Comparison of ENCODE assay signal across 7 mouse cellular contexts in the genomic region with DNA sequence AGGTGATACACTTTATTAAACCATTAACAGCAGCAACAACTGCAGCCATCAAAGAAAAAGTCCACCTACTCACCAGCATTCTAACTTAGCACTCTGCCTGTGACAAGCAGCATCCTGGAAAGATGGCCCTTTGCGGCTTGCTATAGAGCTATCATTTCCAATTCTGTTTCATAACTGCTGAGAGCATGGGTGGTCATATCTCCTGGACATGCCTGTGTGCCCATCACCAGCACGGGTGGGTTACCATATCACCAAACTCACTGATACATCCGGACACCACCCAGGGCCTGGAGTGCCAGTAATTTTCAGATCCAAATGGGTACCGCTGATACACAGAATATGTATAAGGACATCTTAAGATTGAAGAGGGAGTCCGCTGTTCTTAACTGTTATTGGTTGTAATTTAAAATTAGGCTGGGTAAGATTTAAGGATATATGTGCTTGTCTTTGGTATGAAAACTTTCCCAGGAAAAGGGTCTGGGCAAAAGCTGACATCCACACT. TPM values are rescaled to one million over a fixed set of nuclear protein-coding genes. Genes with fewer than 3 reads are reported as not detected.
DNase-seq lines count a peak whose midpoint lies in the region; ATAC-seq and TF ChIP-seq lines count a peak whose summit lies in the region.

No protein-coding gene starts in this region.

- H3K9me3 ChIP-seq in embryonic facial prominence, embryonic 15.5 days (replicated peaks): no peaks in the 10 kb centered on the region
- H3K9me3 ChIP-seq in intestine, embryonic 15.5 days: no peaks in the 10 kb centered on the region
- no peaks in the 10 kb centered on the region for H3K9me3 ChIP-seq in neural tube, embryonic 14.5 days (ENCODE audit: control insufficient read depth, low read length)

- H3K4me3 ChIP-seq in lung, adult 2 months (replicated peaks; ENCODE audit: extremely low read depth, low read depth, low read length): peak overlapping the region; percentile 58
- peak overlapping the region; percentile 44 for H3K4me3 ChIP-seq in embryonic facial prominence, embryonic 15.5 days (replicated peaks)
- peak overlapping the region; percentile 26 for H3K4me3 ChIP-seq in intestine, embryonic 15.5 days (replicated peaks)
- H3K4me3 ChIP-seq in neural tube, embryonic 14.5 days (ENCODE audit: low read depth, low read length): peak overlapping the region; percentile 59

- no peak overlapping the region for H3K27ac ChIP-seq in embryonic facial prominence, embryonic 15.5 days (replicated peaks)
- no peak overlapping the region for H3K27ac ChIP-seq in intestine, embryonic 15.5 days
- H3K27ac ChIP-seq in neural tube, embryonic 14.5 days (ENCODE audit: low read depth, low read length): peak overlapping the region; percentile 94; the same call in 1 of the 2 replicates

- peak overlapping the region; percentile 58 for H3K4me2 ChIP-seq in embryonic facial prominence, embryonic 15.5 days (replicated peaks)
- peak overlapping the region; percentile 59 for H3K4me2 ChIP-seq in intestine, embryonic 15.5 days (replicated peaks)
- H3K4me2 ChIP-seq in neural tube, embryonic 14.5 days (ENCODE audit: low read depth, low read length): peak overlapping the region; percentile 61

- no peak for ATAC-seq in embryonic facial prominence, embryonic 15.5 days (ENCODE audit: insufficient number of reproducible peaks, low FRiP score, low TSS enrichment, low read depth)
- no peak for ATAC-seq in intestine, embryonic 15.5 days
- ATAC-seq in neural tube, embryonic 14.5 days (ENCODE audit: low read depth): no peak
- no peak for ATAC-seq in monocyte, adult 5-6 weeks (replicated peaks; ENCODE audit: insufficient number of reproducible peaks, low FRiP score, low TSS enrichment, poor library complexity, severe bottlenecking)

- H3K4me1 ChIP-seq in lung, adult 2 months (ENCODE audit: control insufficient read depth, insufficient read depth, low read length): peaks cover 2% of the 10 kb centered on the region; the same call in 1 of the 2 replicates
- H3K4me1 ChIP-seq in embryonic facial prominence, embryonic 15.5 days: peaks cover 9% of the 10 kb centered on the region; the same call in 1 of the 2 replicates
- H3K4me1 ChIP-seq in intestine, embryonic 15.5 days (replicated peaks): no peaks in the 10 kb centered on the region
- 0 out of 2 replicates have a peak, but pooled peaks cover 5% of the 10 kb centered on the region for H3K4me1 ChIP-seq in neural tube, embryonic 14.5 days (ENCODE audit: control insufficient read depth, insufficient read depth, low read length)

- TF ChIP-seq POLR2A in lung, adult 2 months (IDR thresholded peaks at IDR 0.05; ENCODE audit: borderline replicate concordance, extremely low read depth, low read depth, low read length): no peak

- 84% methylated on average over 5 of the region's 5 CpGs for WGBS in lung, adult 2 months
- 87% methylated on average over 5 of the region's 5 CpGs for WGBS in embryonic facial prominence, embryonic 15.5 days
- 74% methylated on average over 5 of the region's 5 CpGs for WGBS in intestine, embryonic 15.5 days
- 65% methylated on average over 5 of the region's 5 CpGs for WGBS in neural tube, embryonic 14.5 days

- no peaks in the 10 kb centered on the region for H3K36me3 ChIP-seq in embryonic facial prominence, embryonic 15.5 days
- H3K36me3 ChIP-seq in intestine, embryonic 15.5 days: no peaks in the 10 kb centered on the region
- H3K36me3 ChIP-seq in neural tube, embryonic 14.5 days (ENCODE audit: control insufficient read depth, insufficient read depth, low read length): no peaks in the 10 kb centered on the region

- H3K9ac ChIP-seq in embryonic facial prominence, embryonic 15.5 days: no peak overlapping the region
- H3K9ac ChIP-seq in intestine, embryonic 15.5 days: no peak overlapping the region
- H3K9ac ChIP-seq in neural tube, embryonic 14.5 days (replicated peaks; ENCODE audit: low read depth, low read length): peak overlapping the region; percentile 78

- DNase-seq in lung, adult 2 months: no peak
- DNase-seq in lung, postnatal 36 days: no peak
- no peak for DNase-seq in natural killer cell, adult 2 months (ENCODE audit: low spot score in 2 of 2)

- H3K27me3 ChIP-seq in embryonic facial prominence, embryonic 15.5 days: no peaks in the 10 kb centered on the region
- no peaks in the 10 kb centered on the region for H3K27me3 ChIP-seq in intestine, embryonic 15.5 days (replicated peaks)
- H3K27me3 ChIP-seq in neural tube, embryonic 14.5 days (ENCODE audit: control insufficient read depth, insufficient read depth, low read length): no peaks in the 10 kb centered on the region

- TF ChIP-seq CTCF in lung, adult 2 months (IDR thresholded peaks at IDR 0.05; ENCODE audit: insufficient read depth, low read length): no peak

RNA-seq across cellular contexts. Expression of a gene that starts 3.1 kb away (rescaled TPM):
- polyA plus RNA-seq in lung, adult 2 months (2012; rRNA removed): 1.2 and 2.7 TPM in 2 replicates
- 12.3 and 13.8 TPM in 2 replicates for polyA plus RNA-seq in embryonic facial prominence, embryonic 15.5 days (2015; fragmentation: Nextera tagmentation; extraction: Ambion mirVana)
- polyA plus RNA-seq in intestine, embryonic 15.5 days (2015; fragmentation: Nextera tagmentation; extraction: Ambion mirVana): 7.6 and 9.6 TPM in 2 replicates
- 115 and 117 TPM in 2 replicates for polyA plus RNA-seq in neural tube, embryonic 14.5 days (2014; fragmentation: Nextera tagmentation; extraction: Ambion mirVana)
- 0.32 to 6.4 TPM (median 1.7 TPM) in 3 replicates for total RNA-seq in monocyte, adult 5-6 weeks (2017)
